Mouse (Mus musculus): Measurements from ENCODE around the gene Cdrt4. TPM values are rescaled to one million over a fixed set of nuclear protein-coding genes. Genes with fewer than 3 reads are reported as not detected.

Gene Cdrt4
- polyA plus RNA-seq (2016; fragmentation: Nextera tagmentation; extraction: Ambion mirVana): 0.29 TPM in 1 of 2 replicates, not detected in the other

GRCm38 (mm10) chr11:62951012-62951411, at the start of gene Cdrt4:
Gene Cdrt4 (plus strand): TSS chr11:62951193.
- no peak within 1 kb of the TSS for H3K4me3 ChIP-seq
- peaks cover 10% of the 10 kb centered on the region; the same call in 1 of the 2 replicates for H3K9me3 ChIP-seq

DNA sequence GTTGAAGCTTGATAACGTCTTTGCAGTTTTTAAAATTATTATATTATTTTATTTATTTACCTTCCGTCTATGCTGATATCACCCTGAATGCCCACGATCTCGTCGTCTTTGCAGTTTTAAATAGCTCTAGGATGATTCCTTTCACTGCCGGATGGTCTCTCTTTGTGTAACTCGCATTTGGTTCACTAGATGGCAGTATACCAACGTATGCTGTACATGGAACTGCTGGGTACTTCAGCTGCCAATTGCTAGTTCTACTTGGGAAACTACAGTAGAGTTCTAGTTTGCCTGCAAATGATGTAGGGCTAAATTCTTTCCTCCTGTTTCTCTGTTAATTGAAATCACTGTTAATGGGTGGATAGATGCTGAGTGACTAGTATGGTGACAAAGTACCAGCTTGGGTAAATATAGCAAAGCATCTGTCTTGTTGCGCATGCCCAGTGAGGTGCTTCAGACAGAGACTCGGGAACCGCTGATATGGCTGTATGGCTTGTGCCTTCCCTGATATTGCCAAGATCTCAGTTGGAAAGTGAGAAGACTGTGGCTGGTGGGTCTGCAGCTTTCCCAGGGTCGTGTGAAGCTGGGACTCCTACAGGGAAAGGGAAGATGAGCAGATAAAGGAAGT, 49.2 kb upstream of the Cdrt4 start:
- H3K4me1 ChIP-seq: no peaks in the 10 kb centered on the region
- no peak overlapping the region for H3K27ac ChIP-seq (replicated peaks)
- WGBS: 43% methylated on average over 12 of the region's 12 CpGs
- H3K4me3 ChIP-seq: no peak overlapping the region
- no peaks in the 10 kb centered on the region for H3K9me3 ChIP-seq
- 0 out of 2 replicates have a peak, but pooled peaks cover 3% of the 10 kb centered on the region for H3K36me3 ChIP-seq (replicated peaks)
- peak; percentile 42 for DNase-seq (ENCODE audit: low spot score)
- no peaks in the 10 kb centered on the region for H3K27me3 ChIP-seq (replicated peaks; ENCODE audit: low read depth, poor library complexity, severe bottlenecking)

More at GRCm38 (mm10) chr11:62951012-62951411, at the start of gene Cdrt4:
- no peaks in the 10 kb centered on the region for H3K27me3 ChIP-seq (replicated peaks; ENCODE audit: low read depth, poor library complexity, severe bottlenecking)
- H3K4me1 ChIP-seq: no peaks in the 10 kb centered on the region; the same call in 1 of the 2 replicates
- H3K27ac ChIP-seq (replicated peaks): no peak within 1 kb of the TSS
- WGBS: 81% methylated on average over 3 of the region's 3 CpGs
- DNase-seq (ENCODE audit: low spot score): no peak
- H3K36me3 ChIP-seq (replicated peaks): no peaks in the 10 kb centered on the region

DNA sequence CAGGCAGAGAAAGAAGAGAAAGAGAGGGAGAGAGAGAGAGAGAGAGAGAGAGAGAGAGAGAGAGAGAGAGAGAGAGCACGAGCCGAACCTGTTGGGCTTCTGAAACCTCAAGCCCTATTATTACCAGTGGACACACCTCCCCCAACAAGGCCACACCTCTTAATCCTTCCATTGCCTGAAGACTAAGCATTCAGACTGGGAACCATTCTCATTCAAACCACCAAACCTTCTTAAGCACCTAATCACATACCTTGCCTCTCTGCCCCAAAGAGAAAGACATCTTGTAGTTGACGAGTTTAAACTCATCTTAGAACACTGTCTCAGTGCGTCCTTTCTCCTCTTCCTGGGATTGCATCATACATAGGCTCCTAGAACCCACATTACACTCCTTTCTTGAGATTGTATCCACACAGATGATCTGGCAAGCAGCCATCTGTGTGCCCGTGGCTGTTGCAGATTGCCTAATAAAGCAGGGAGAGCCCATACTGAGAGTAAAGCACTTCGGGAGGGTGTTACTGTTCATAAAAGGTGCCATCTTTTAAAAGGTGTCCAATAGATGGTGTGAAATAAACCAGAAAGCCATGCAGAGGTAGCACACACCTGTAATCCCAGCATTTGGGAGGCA, 47.0 kb upstream of the Cdrt4 start:
- H3K9me3 ChIP-seq: no peaks in the 10 kb centered on the region
- H3K4me3 ChIP-seq: no peak overlapping the region
- H3K36me3 ChIP-seq (replicated peaks): no peaks in the 10 kb centered on the region
- H3K27ac ChIP-seq (replicated peaks): no peak overlapping the region
- H3K27me3 ChIP-seq (replicated peaks; ENCODE audit: low read depth, poor library complexity, severe bottlenecking): no peaks in the 10 kb centered on the region
- 70% methylated on average over 6 of the region's 6 CpGs for WGBS
- DNase-seq (ENCODE audit: low spot score): no peak
- H3K4me1 ChIP-seq: no peaks in the 10 kb centered on the region

DNA sequence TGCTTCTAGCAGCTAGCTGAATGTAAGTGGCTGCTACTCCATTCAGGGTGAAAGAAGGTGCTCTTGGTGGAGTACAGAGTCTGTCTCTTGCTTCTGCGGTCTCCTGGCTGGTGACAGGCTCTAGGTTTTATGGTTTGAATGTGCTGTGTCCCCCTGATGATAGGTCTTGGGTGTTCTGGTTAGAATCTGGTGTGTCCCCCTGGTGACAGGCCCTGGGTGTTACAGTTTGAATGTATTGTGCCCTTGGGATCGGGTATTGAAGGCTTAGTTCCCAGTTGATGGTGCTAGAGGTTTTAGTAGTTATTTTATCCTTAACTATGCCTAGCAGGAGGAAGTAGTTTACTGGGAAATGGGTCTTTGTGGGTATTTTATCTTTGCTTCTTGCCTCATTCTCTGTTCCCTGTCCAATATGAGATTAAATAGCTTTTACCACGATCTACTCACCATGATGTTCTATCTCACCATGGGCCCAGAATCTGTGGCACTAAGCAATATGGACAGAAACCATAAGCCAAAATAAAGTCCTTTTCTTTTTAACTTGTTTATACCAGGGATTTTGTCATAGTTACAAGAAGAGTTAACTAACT, 41.2 kb upstream of the Cdrt4 start:
- Histone ChIP-seq H3K4me1 (no peaks in the 10 kb centered on the region), H3K27me3 (replicated peaks; ENCODE audit: low read depth, poor library complexity, severe bottlenecking) (no peaks in the 10 kb centered on the region), H3K36me3 (replicated peaks) (no peaks in the 10 kb centered on the region), H3K4me3 (no peak overlapping the region), H3K27ac (replicated peaks) (no peak overlapping the region), H3K9me3 (no peaks in the 10 kb centered on the region)
- DNase-seq (ENCODE audit: low spot score): no peak
- WGBS: 79% methylated on average over 3 of the region's 3 CpGs

GRCm38 (mm10) chr11:62911362-62911761, 39.6 kb upstream of the Cdrt4 start:
- DNase-seq (ENCODE audit: low spot score): no peak
- no peak overlapping the region for H3K27ac ChIP-seq (replicated peaks)
- no peaks in the 10 kb centered on the region for H3K36me3 ChIP-seq (replicated peaks)
- no peak overlapping the region for H3K4me3 ChIP-seq
- H3K4me1 ChIP-seq: no peaks in the 10 kb centered on the region
- no peaks in the 10 kb centered on the region for H3K9me3 ChIP-seq
- 0 out of 2 replicates have a peak, but pooled peaks cover 5% of the 10 kb centered on the region for H3K27me3 ChIP-seq (replicated peaks; ENCODE audit: low read depth, poor library complexity, severe bottlenecking)
- WGBS: 73% methylated on average over 8 of the region's 8 CpGs

DNA sequence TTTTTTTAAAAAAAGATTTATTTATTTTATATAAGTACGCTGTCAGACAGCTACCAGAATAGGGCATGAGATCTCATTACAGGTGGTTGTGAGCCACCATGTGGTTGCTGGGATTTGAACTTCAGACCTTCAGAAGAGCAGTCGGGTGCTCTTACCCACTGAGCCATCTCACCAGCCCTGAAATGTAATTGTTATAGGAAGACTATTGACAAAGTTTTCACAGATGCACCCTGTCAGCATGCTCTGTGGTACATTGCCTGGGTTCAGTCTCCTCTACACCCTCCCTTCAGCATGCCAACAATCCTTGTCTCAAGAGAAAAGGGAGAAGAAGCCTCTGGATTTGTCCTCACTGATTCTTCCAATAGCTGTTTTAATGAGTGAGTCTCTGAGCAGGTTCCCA, 37.9 kb upstream of the Cdrt4 start:
- Histone ChIP-seq H3K27me3 (replicated peaks; ENCODE audit: low read depth, poor library complexity, severe bottlenecking) (0 out of 2 replicates have a peak, but pooled peaks cover 5% of the 10 kb centered on the region), H3K9me3 (no peaks in the 10 kb centered on the region), H3K36me3 (replicated peaks) (no peaks in the 10 kb centered on the region), H3K4me1 (peaks cover 7% of the 10 kb centered on the region), H3K4me3 (no peak overlapping the region), H3K27ac (replicated peaks) (no peak overlapping the region)
- WGBS: 92% methylated on average over 2 of the region's 2 CpGs
- no peak for DNase-seq (ENCODE audit: low spot score)

DNA sequence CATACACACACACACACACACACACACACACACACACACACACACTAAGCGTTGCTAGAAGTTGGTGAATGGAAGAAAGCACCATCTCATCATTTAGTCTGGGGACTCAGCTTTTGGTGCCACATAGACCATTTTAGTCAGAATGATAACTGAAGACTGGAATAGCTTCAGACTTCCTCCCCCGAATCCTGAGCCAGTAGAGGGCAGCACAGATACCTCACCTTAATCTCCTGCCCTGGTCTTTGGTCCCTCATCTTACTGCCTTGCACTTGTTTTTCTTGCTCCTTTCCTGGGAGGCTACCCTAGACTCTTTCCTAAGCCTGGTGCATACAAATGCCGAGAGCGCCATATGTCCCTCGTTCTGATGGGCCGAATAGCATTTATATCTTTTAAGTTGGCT, 36.5 kb upstream of the Cdrt4 start:
- Histone ChIP-seq H3K27me3 (replicated peaks; ENCODE audit: low read depth, poor library complexity, severe bottlenecking) (0 out of 2 replicates have a peak, but pooled peaks cover 5% of the 10 kb centered on the region), H3K27ac (replicated peaks) (no peak overlapping the region), H3K4me3 (no peak overlapping the region), H3K4me1 (peaks cover 7% of the 10 kb centered on the region), H3K9me3 (no peaks in the 10 kb centered on the region; the same call in 1 of the 2 replicates), H3K36me3 (replicated peaks) (no peaks in the 10 kb centered on the region)
- WGBS: 59% methylated on average over 6 of the region's 6 CpGs
- DNase-seq (ENCODE audit: low spot score): no peak

- no peaks in the 10 kb centered on the region; the same call in 1 of the 2 replicates for H3K9me3 ChIP-seq
- WGBS: 94% methylated on average over 2 of the region's 2 CpGs
- H3K4me3 ChIP-seq: no peak overlapping the region
- H3K4me1 ChIP-seq: peaks cover 11% of the 10 kb centered on the region
- peaks cover 5% of the 10 kb centered on the region; the same call in 1 of the 2 replicates for H3K27me3 ChIP-seq (replicated peaks; ENCODE audit: low read depth, poor library complexity, severe bottlenecking)
- DNase-seq (ENCODE audit: low spot score): no peak
- H3K36me3 ChIP-seq (replicated peaks): no peaks in the 10 kb centered on the region
- H3K27ac ChIP-seq (replicated peaks): no peak overlapping the region
These were observed 35.5 kb upstream of the Cdrt4 start for GRCm38 (mm10) chr11:62915486-62915885.

GRCm38 (mm10) chr11:62916765-62917164, 34.2 kb upstream of the Cdrt4 start:
- Histone ChIP-seq H3K4me1 (peaks cover 22% of the 10 kb centered on the region), H3K36me3 (replicated peaks) (no peaks in the 10 kb centered on the region), H3K4me3 (no peak overlapping the region), H3K27me3 (replicated peaks; ENCODE audit: low read depth, poor library complexity, severe bottlenecking) (peaks cover 5% of the 10 kb centered on the region; the same call in 1 of the 2 replicates), H3K27ac (replicated peaks) (no peak overlapping the region), H3K9me3 (no peaks in the 10 kb centered on the region; the same call in 1 of the 2 replicates)
- DNase-seq (ENCODE audit: low spot score): no peak
- 41% methylated on average over 2 of the region's 2 CpGs for WGBS

GRCm38 (mm10) chr11:62919946-62920742, 30.8 kb upstream of the Cdrt4 start:
- peaks cover 25% of the 10 kb centered on the region for H3K4me1 ChIP-seq
- no peaks in the 10 kb centered on the region; the same call in 1 of the 2 replicates for H3K9me3 ChIP-seq
- H3K36me3 ChIP-seq (replicated peaks): no peaks in the 10 kb centered on the region
- 80% methylated on average over 6 of the region's 6 CpGs for WGBS
- DNase-seq (ENCODE audit: low spot score): no peak
- peak overlapping the region; percentile 87 for H3K27ac ChIP-seq (replicated peaks)
- H3K4me3 ChIP-seq: no peak overlapping the region
- H3K27me3 ChIP-seq (replicated peaks; ENCODE audit: low read depth, poor library complexity, severe bottlenecking): peaks cover 5% of the 10 kb centered on the region; the same call in 1 of the 2 replicates

GRCm38 (mm10) chr11:62920743-62921050, 30.3 kb upstream of the Cdrt4 start:
- H3K27me3 ChIP-seq (replicated peaks; ENCODE audit: low read depth, poor library complexity, severe bottlenecking): peaks cover 1% of the 10 kb centered on the region; the same call in 1 of the 2 replicates
- peak overlapping the region; percentile 49 for H3K4me3 ChIP-seq
- H3K9me3 ChIP-seq: no peaks in the 10 kb centered on the region; the same call in 1 of the 2 replicates
- peaks cover 25% of the 10 kb centered on the region for H3K4me1 ChIP-seq
- WGBS: 24% methylated on average over 6 of the region's 6 CpGs
- peak overlapping the region; percentile 87 for H3K27ac ChIP-seq (replicated peaks)
- DNase-seq (ENCODE audit: low spot score): no peak
- no peaks in the 10 kb centered on the region for H3K36me3 ChIP-seq (replicated peaks)
